15 mouse cellular contexts compared by ENCODE assay signal in genomic region chr8:75102956-75103355, GRCm38 (mm10).
"Had no signal": no experiment of that assay in that cellular context is flagged by ENCODE, and none has a peak within 500 bp of the region (broad histone marks: within the 10 kb centered on the region; RNA-seq: fewer than 3 reads in every experiment).

No protein-coding gene starts in this region.

- H3K9ac ChIP-seq: limb, embryonic 15.5 days; liver, embryonic 14.5 days; lung, embryonic 14.5 days; midbrain, embryonic 13.5 days; midbrain, embryonic 15.5 days; stomach, embryonic 15.5 days had no signal

- H3K27me3 ChIP-seq: limb, embryonic 15.5 days; midbrain, embryonic 13.5 days; midbrain, embryonic 15.5 days; neural tube, embryonic 12.5 days; stomach, embryonic 15.5 days had no signal

- DNase-seq: lung, embryonic 14.5 days; right cerebral cortex, postnatal 14 days; thymus, adult 2 months; thymus, postnatal 25 days had no signal

- H3K4me3 ChIP-seq: limb, embryonic 15.5 days; megakaryocyte, embryonic 14.5 days; midbrain, embryonic 13.5 days; midbrain, embryonic 15.5 days; neural tube, embryonic 12.5 days; stomach, embryonic 15.5 days had no signal

- H3K27ac ChIP-seq: limb, embryonic 15.5 days; liver, embryonic 14.5 days; macrophage; midbrain, embryonic 13.5 days; midbrain, embryonic 15.5 days; neural tube, embryonic 12.5 days; stomach, embryonic 15.5 days; stomach, postnatal 0 days had no signal

- H3K4me2 ChIP-seq: limb, embryonic 15.5 days; liver, embryonic 11.5 days; lung, embryonic 14.5 days; midbrain, embryonic 11.5 days; midbrain, embryonic 13.5 days; midbrain, embryonic 15.5 days; neural tube, embryonic 12.5 days; stomach, embryonic 15.5 days had no signal

- H3K4me1 ChIP-seq: limb, embryonic 15.5 days; midbrain, embryonic 13.5 days; midbrain, embryonic 15.5 days; neural tube, embryonic 12.5 days; stomach, embryonic 15.5 days had no signal

- H3K9me3 ChIP-seq: limb, embryonic 15.5 days; megakaryocyte, embryonic 14.5 days; midbrain, embryonic 13.5 days; midbrain, embryonic 15.5 days; neural tube, embryonic 12.5 days; stomach, embryonic 15.5 days had no signal

- H3K36me3 ChIP-seq: midbrain, embryonic 13.5 days; midbrain, embryonic 15.5 days; neural tube, embryonic 12.5 days; stomach, embryonic 15.5 days had no signal

- ATAC-seq: midbrain, embryonic 13.5 days; midbrain, embryonic 15.5 days had no signal
